Comparison of ENCODE assay signal across 9 mouse cellular contexts in the genomic region with DNA sequence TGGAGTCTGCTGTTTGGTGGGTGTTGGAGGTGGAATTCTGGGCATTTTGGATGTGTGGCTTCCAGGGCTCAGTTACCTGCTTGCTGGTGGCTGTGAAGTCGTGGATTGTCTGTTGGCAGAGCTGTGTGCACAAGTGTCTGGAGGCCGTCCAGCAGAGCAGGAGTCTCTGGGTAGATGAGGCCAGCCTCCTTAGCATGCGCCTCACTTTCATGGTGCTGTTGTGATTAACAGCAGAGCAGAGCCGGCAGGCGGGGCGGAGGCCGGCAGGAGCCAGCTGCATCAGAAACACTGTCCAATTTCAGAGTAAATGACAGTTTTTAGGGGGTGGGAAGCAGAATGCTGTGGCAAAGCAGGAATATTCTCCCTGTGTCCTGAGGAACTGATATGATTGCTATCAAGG. TPM values are rescaled to one million over a fixed set of nuclear protein-coding genes. Genes with fewer than 3 reads are reported as not detected.
DNase-seq lines count a peak whose midpoint lies in the region; ATAC-seq and TF ChIP-seq lines count a peak whose summit lies in the region.
"Had no signal": no experiment of that assay in that cellular context is flagged by ENCODE, and none has a peak within 500 bp of the region (broad histone marks: within the 10 kb centered on the region; RNA-seq: fewer than 3 reads in every experiment).

No protein-coding gene starts in this region.

- no peak for DNase-seq in forebrain, embryonic 10.5 days (ENCODE audit: extremely low spot score, low spot score)
- DNase-seq in adipocyte (ENCODE audit: low spot score) = peak; percentile 13
- DNase-seq in forebrain, postnatal 0 days = peak; percentile 30
- peak; percentile 45 to 73 for DNase-seq in kidney, postnatal 25 days
- DNase-seq in midbrain, embryonic 11.5 days (ENCODE audit: low spot score, missing footprints) = no peak
- DNase-seq in embryo, embryonic 11 days = no peak

- H3K27me3 ChIP-seq in forebrain, embryonic 12.5 days = peaks cover 6% of the 10 kb centered on the region
- H3K27me3 ChIP-seq in forebrain, embryonic 10.5 days (ENCODE audit: poor library complexity, severe bottlenecking) = no peaks in the 10 kb centered on the region
- no peaks in the 10 kb centered on the region for H3K27me3 ChIP-seq in forebrain, postnatal 0 days (ENCODE audit: insufficient read depth, low read length)
- H3K27me3 ChIP-seq in midbrain, embryonic 11.5 days (ENCODE audit: control insufficient read depth, insufficient read depth, low read length) = no peaks in the 10 kb centered on the region

- no peak for TF ChIP-seq CTCF in forebrain, postnatal 0 days (IDR thresholded peaks at IDR 0.05; ENCODE audit: low read depth)

- H3K27ac ChIP-seq in forebrain, embryonic 12.5 days = peak overlapping the region; percentile 59
- no peak overlapping the region for H3K27ac ChIP-seq in forebrain, embryonic 10.5 days
- peak overlapping the region; percentile 1; the same call in 1 of the 2 replicates for H3K27ac ChIP-seq in forebrain, postnatal 0 days (ENCODE audit: low read depth, low read length)
- H3K27ac ChIP-seq in midbrain, embryonic 11.5 days (ENCODE audit: low read depth, low read length) = peak overlapping the region; percentile 40; the same call in 1 of the 2 replicates
- H3K27ac ChIP-seq: kidney, postnatal 0 days had no signal

- H3K4me1 ChIP-seq in forebrain, embryonic 12.5 days = peaks cover 92% of the 10 kb centered on the region
- H3K4me1 ChIP-seq in forebrain, embryonic 10.5 days = peaks cover 94% of the 10 kb centered on the region
- H3K4me1 ChIP-seq in forebrain, postnatal 0 days (ENCODE audit: insufficient read depth) = peaks cover 16% of the 10 kb centered on the region; the same call in 1 of the 2 replicates
- peaks cover 48% of the 10 kb centered on the region for H3K4me1 ChIP-seq in midbrain, embryonic 11.5 days (ENCODE audit: control insufficient read depth, insufficient read depth, low read length)

- no peaks in the 10 kb centered on the region for H3K9me3 ChIP-seq in forebrain, embryonic 12.5 days
- no peaks in the 10 kb centered on the region for H3K9me3 ChIP-seq in forebrain, embryonic 10.5 days
- no peaks in the 10 kb centered on the region for H3K9me3 ChIP-seq in forebrain, postnatal 0 days (ENCODE audit: low read length)
- H3K9me3 ChIP-seq in midbrain, embryonic 11.5 days (ENCODE audit: control insufficient read depth, low read length) = no peaks in the 10 kb centered on the region

- H3K36me3 ChIP-seq in forebrain, embryonic 12.5 days (replicated peaks) = peaks cover 12% of the 10 kb centered on the region
- H3K36me3 ChIP-seq in forebrain, embryonic 10.5 days (replicated peaks) = peaks cover 70% of the 10 kb centered on the region
- H3K36me3 ChIP-seq in forebrain, postnatal 0 days (ENCODE audit: insufficient read depth) = no peaks in the 10 kb centered on the region
- no peaks in the 10 kb centered on the region; the same call in 1 of the 2 replicates for H3K36me3 ChIP-seq in midbrain, embryonic 11.5 days (ENCODE audit: control insufficient read depth, insufficient read depth, low read length)

- 49% methylated on average over 7 of the region's 7 CpGs for WGBS in forebrain, embryonic 12.5 days
- 80% methylated on average over 7 of the region's 7 CpGs for WGBS in forebrain, embryonic 10.5 days
- 14% methylated on average over 7 of the region's 7 CpGs for WGBS in forebrain, postnatal 0 days
- WGBS in midbrain, embryonic 11.5 days = 69% methylated on average over 7 of the region's 7 CpGs

- no peak overlapping the region for H3K4me3 ChIP-seq in forebrain, embryonic 12.5 days (replicated peaks)
- H3K4me3 ChIP-seq in forebrain, embryonic 10.5 days = no peak overlapping the region
- no peak overlapping the region for H3K4me3 ChIP-seq in forebrain, postnatal 0 days (ENCODE audit: low read depth, low read length)
- no peak overlapping the region for H3K4me3 ChIP-seq in midbrain, embryonic 11.5 days (ENCODE audit: low read depth, low read length)

- no peak overlapping the region for H3K4me2 ChIP-seq in forebrain, embryonic 12.5 days
- H3K4me2 ChIP-seq in forebrain, postnatal 0 days (ENCODE audit: low read depth) = no peak overlapping the region
- no peak overlapping the region for H3K4me2 ChIP-seq in midbrain, embryonic 11.5 days

- ATAC-seq in forebrain, embryonic 12.5 days (ENCODE audit: low FRiP score) = no peak
- peak; percentile 44; the same call in 1 of the 2 replicates for ATAC-seq in forebrain, postnatal 0 days
- no peak for ATAC-seq in midbrain, embryonic 11.5 days (ENCODE audit: low FRiP score)
- ATAC-seq in CD4-positive, CD25-positive, alpha-beta regulatory T cell, adult 4 months = no peak

- H3K9ac ChIP-seq in forebrain, embryonic 12.5 days = no peak overlapping the region
- H3K9ac ChIP-seq in forebrain, postnatal 0 days = no peak overlapping the region
- H3K9ac ChIP-seq in midbrain, embryonic 11.5 days (ENCODE audit: low read length) = peak overlapping the region; percentile 42

RNA-seq across cellular contexts. Expression of gene Mrpl37, which starts 47.6 kb away (rescaled TPM):
- polyA plus RNA-seq in forebrain, embryonic 12.5 days (2016; fragmentation: Nextera tagmentation; extraction: Ambion mirVana) = 81.5 and 83.2 TPM in 2 replicates
- polyA plus RNA-seq in forebrain, embryonic 10.5 days (2016; fragmentation: Nextera tagmentation; extraction: Ambion mirVana) = 131 and 132 TPM in 2 replicates
- 43.8 and 48.5 TPM in 2 replicates for total RNA-seq in forebrain, postnatal 0 days (2014; rRNA removed)
- polyA plus RNA-seq in forebrain, postnatal 0 days (2015; fragmentation: Nextera tagmentation; extraction: Ambion mirVana) = 73.3 and 80.4 TPM in 2 replicates
- polyA plus RNA-seq in midbrain, embryonic 11.5 days (2014; fragmentation: Nextera tagmentation; extraction: Ambion mirVana) = 106 and 112 TPM in 2 replicates
- 10 to 100 TPM; 46.4 to 48.2 TPM for polyA plus RNA-seq in CD4-positive, CD25-positive, alpha-beta regulatory T cell, adult 4 months (2017; shearing (Covaris generic))

RNA-seq across cellular contexts. Expression of gene Cyb5rl, which starts 47.8 kb away (rescaled TPM):
- 6.0 and 7.0 TPM in 2 replicates for polyA plus RNA-seq in forebrain, embryonic 12.5 days (2016; fragmentation: Nextera tagmentation; extraction: Ambion mirVana)
- polyA plus RNA-seq in forebrain, embryonic 10.5 days (2016; fragmentation: Nextera tagmentation; extraction: Ambion mirVana) = 8.9 and 11.3 TPM in 2 replicates
- total RNA-seq in forebrain, postnatal 0 days (2014; rRNA removed) = 2.8 and 4.6 TPM in 2 replicates
- polyA plus RNA-seq in forebrain, postnatal 0 days (2015; fragmentation: Nextera tagmentation; extraction: Ambion mirVana) = 4.0 and 4.5 TPM in 2 replicates
- 5.6 TPM in 2 replicates for polyA plus RNA-seq in midbrain, embryonic 11.5 days (2014; fragmentation: Nextera tagmentation; extraction: Ambion mirVana)
- 10 to 100 TPM in 1 of 2 experiments, 1 to 10 TPM in 1; 7.1 to 15.3 TPM for polyA plus RNA-seq in CD4-positive, CD25-positive, alpha-beta regulatory T cell, adult 4 months (2017; shearing (Covaris generic))

Comparison
In these comparisons a context has a peak if more than half of its experiments do, and no peak if none do; other contexts are left out.
1. DNase-seq: peak in adipocyte (single experiment), forebrain, postnatal 0 days (single experiment) and kidney, postnatal 25 days (2 of 2); none in forebrain, embryonic 10.5 days (single experiment), midbrain, embryonic 11.5 days (single experiment) and embryo, embryonic 11 days (single experiment).